Mouse (Mus musculus): ENCODE results near the gene Kcnc4. TPM values are rescaled to one million over a fixed set of nuclear protein-coding genes. Genes with fewer than 3 reads are reported as not detected.

Gene Kcnc4
- polyA plus RNA-seq, 1 experiment from 2014 or later: 0.76 TPM

DNA sequence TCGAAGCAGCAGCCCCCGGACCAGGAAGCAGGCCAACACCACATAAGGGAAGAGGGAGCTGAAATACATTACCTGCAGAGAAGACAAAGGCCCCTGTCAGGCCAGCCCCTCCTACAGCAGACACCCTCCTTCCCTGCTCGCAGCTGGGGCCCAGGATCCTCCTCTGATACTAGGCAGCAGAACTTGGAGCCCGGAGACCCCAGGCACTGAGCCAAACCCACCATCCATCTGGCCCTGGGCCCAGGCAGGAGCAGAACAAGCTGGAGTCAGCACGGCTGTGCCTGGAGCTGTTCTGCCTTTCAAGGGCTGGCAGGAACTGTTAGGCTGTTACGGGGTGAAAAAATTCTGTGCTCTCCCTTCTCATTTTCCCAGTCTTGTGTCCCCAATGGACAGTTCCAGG lies 32.1 kb upstream of the Kcnc4 start:
- ATAC-seq (ENCODE audit: insufficient number of reproducible peaks, low FRiP score, low TSS enrichment, low read depth): peak; percentile 88
- Histone ChIP-seq H3K36me3 (no peaks in the 10 kb centered on the region), H3K4me3 (replicated peaks) (no peak overlapping the region), H3K9ac (no peak overlapping the region), H3K9me3 (replicated peaks) (no peaks in the 10 kb centered on the region), H3K27me3 (no peaks in the 10 kb centered on the region), H3K4me2 (replicated peaks) (no peak overlapping the region; the same call in 1 of the 2 replicates), H3K4me1 (peaks cover 30% of the 10 kb centered on the region), H3K27ac (replicated peaks) (peak overlapping the region; percentile 76)
- 12% methylated on average over 6 of the region's 6 CpGs for WGBS

DNA sequence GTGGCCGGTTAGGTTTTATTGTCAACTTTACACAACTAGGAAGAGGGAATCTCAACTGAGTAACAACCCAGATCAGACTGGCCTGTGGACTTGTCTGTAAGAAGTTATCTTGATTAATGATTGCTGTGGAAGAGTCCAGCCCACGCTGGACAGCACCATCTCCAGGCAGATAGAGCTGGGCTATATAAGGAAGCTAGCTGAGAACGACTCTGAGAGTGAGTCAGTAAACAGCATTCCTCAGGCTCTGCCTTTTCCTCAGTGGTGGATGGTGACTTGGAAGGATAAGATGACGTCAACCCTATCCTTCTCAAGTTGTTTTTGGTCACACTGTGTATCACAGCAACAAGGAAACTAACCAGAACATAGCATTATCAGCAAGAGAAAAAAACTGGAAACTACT lies 29.3 kb upstream of the Kcnc4 start:
- WGBS: 60% methylated on average over 4 of the region's 4 CpGs
- H3K9me3 ChIP-seq (replicated peaks): no peaks in the 10 kb centered on the region

DNA sequence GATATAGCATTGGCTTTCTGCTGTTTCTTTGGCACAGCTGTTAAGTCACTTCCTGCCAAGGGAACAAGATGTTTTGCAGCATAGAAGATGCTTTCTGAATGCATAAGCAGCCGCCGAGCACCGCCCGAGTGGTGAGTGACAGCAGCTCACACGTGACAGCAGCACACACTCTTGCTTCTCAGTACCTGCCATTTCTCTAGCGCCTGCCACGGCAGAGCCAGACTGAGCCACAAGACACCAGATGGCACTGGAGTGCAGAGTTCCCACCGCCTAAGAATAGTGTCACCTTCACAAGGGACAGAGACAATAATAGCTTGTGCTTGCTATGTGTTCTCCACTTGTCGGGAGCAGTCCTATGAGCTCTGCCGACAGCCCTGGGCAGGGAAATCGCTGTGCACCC lies 23.9 kb upstream of the Kcnc4 start:
- H3K36me3 ChIP-seq: no peaks in the 10 kb centered on the region
- no peak overlapping the region for H3K9ac ChIP-seq
- H3K4me3 ChIP-seq (replicated peaks): no peak overlapping the region
- WGBS: 35% methylated on average over 11 of the region's 11 CpGs
- H3K27ac ChIP-seq (replicated peaks): no peak overlapping the region
- H3K4me1 ChIP-seq: no peaks in the 10 kb centered on the region
- 0 out of 2 replicates have a peak, but pooled peaks have one; percentile 39 for ATAC-seq (ENCODE audit: insufficient number of reproducible peaks, low FRiP score, low TSS enrichment, low read depth)
- H3K9me3 ChIP-seq (replicated peaks): no peaks in the 10 kb centered on the region
- H3K4me2 ChIP-seq (replicated peaks): no peak overlapping the region
- H3K27me3 ChIP-seq: no peaks in the 10 kb centered on the region

More for the DNA sequence above, 29.3 kb upstream of the Kcnc4 start:
- Histone ChIP-seq H3K36me3 (no peaks in the 10 kb centered on the region), H3K9ac (no peak overlapping the region), H3K27me3 (no peaks in the 10 kb centered on the region), H3K4me2 (replicated peaks) (no peak overlapping the region), H3K27ac (replicated peaks) (no peak overlapping the region), H3K4me1 (peaks cover 26% of the 10 kb centered on the region), H3K4me3 (replicated peaks) (no peak overlapping the region)
- ATAC-seq (ENCODE audit: insufficient number of reproducible peaks, low FRiP score, low TSS enrichment, low read depth): no peak

- Histone ChIP-seq H3K4me3 (replicated peaks) (no peak overlapping the region), H3K36me3 (no peaks in the 10 kb centered on the region), H3K27ac (replicated peaks) (0 out of 2 replicates have a peak overlapping the region, but pooled peaks have one; percentile 17), H3K9ac (no peak overlapping the region), H3K27me3 (no peaks in the 10 kb centered on the region), H3K9me3 (replicated peaks) (no peaks in the 10 kb centered on the region), H3K4me1 (no peaks in the 10 kb centered on the region), H3K4me2 (replicated peaks) (no peak overlapping the region)
- WGBS: 65% methylated on average over 3 of the region's 3 CpGs
- ATAC-seq (ENCODE audit: insufficient number of reproducible peaks, low FRiP score, low TSS enrichment, low read depth): no peak
Measured at GRCm38 (mm10) chr3:107480660-107481059, 21.3 kb upstream of the Kcnc4 start.

GRCm38 (mm10) chr3:107472198-107472597 lies 12.8 kb upstream of the Kcnc4 start:
- no peak overlapping the region for H3K4me3 ChIP-seq (replicated peaks)
- 36% methylated on average over 6 of the region's 6 CpGs for WGBS
- no peaks in the 10 kb centered on the region for H3K27me3 ChIP-seq
- no peak for ATAC-seq (ENCODE audit: insufficient number of reproducible peaks, low FRiP score, low TSS enrichment, low read depth)
- H3K27ac ChIP-seq (replicated peaks): no peak overlapping the region
- no peak overlapping the region for H3K4me2 ChIP-seq (replicated peaks)
- no peak overlapping the region for H3K9ac ChIP-seq
- H3K36me3 ChIP-seq: no peaks in the 10 kb centered on the region
- no peaks in the 10 kb centered on the region for H3K4me1 ChIP-seq
- H3K9me3 ChIP-seq (replicated peaks): no peaks in the 10 kb centered on the region

DNA sequence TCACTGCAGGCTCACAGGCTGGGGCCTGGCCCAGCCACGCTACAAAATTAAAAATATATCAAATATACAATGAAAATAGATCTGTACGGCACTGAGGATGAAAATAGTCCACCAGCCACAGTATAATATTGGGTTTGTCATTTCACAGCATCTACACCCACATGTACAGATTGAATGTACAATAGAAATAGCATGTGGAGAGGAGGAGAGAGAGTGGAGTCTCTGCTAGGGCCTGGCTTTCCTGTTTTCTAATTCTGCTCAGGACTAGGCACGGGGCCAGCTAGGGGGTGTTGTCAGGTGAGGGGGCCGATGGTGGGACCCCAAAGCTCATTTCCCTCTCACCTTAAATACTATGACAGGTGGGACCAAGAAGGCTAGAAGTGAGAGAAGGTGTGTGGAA lies 9.7 kb upstream of the Kcnc4 start:
- Histone ChIP-seq H3K27me3 (peaks cover 9% of the 10 kb centered on the region; the same call in 1 of the 2 replicates), H3K4me1 (no peaks in the 10 kb centered on the region), H3K9ac (no peak overlapping the region), H3K27ac (replicated peaks) (no peak overlapping the region), H3K9me3 (replicated peaks) (no peaks in the 10 kb centered on the region), H3K4me2 (replicated peaks) (no peak overlapping the region), H3K4me3 (replicated peaks) (no peak overlapping the region), H3K36me3 (no peaks in the 10 kb centered on the region)
- WGBS: 68% methylated on average over 4 of the region's 4 CpGs
- no peak for ATAC-seq (ENCODE audit: insufficient number of reproducible peaks, low FRiP score, low TSS enrichment, low read depth)

DNA sequence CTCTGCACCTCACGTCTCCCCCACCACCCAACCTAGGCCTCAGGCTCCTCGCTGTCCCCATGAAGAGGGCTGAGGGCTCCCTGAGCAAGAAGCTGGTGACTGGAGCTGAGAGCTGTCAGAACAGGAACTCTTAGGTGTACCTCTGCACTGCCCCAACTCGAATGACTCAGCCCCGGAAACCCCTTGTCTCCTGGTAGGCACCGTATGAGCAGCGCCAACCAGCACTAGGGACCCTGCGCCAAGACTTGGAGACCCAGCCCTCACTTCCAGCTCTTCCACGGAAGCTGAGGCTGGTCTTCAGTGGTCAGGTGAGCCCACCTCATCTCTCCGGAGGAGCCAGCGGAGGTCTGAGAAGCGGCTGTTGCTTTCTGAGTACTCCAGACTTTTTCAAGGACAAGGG lies 8.8 kb upstream of the Kcnc4 start:
- H3K9ac ChIP-seq: no peak overlapping the region
- no peaks in the 10 kb centered on the region for H3K36me3 ChIP-seq
- WGBS: 79% methylated on average over 11 of the region's 11 CpGs
- H3K4me3 ChIP-seq (replicated peaks): no peak overlapping the region
- H3K27ac ChIP-seq (replicated peaks): no peak overlapping the region
- no peaks in the 10 kb centered on the region for H3K9me3 ChIP-seq (replicated peaks)
- ATAC-seq (ENCODE audit: insufficient number of reproducible peaks, low FRiP score, low TSS enrichment, low read depth): no peak
- H3K4me1 ChIP-seq: no peaks in the 10 kb centered on the region
- peaks cover 11% of the 10 kb centered on the region; the same call in 1 of the 2 replicates for H3K27me3 ChIP-seq
- H3K4me2 ChIP-seq (replicated peaks): no peak overlapping the region

GRCm38 (mm10) chr3:107466577-107466976 lies 7.2 kb upstream of the Kcnc4 start:
- no peak for ATAC-seq (ENCODE audit: insufficient number of reproducible peaks, low FRiP score, low TSS enrichment, low read depth)
- 3% methylated on average over 6 of the region's 6 CpGs for WGBS

GRCm38 (mm10) chr3:107462160-107462559 lies 2.8 kb upstream of the Kcnc4 start:
- H3K4me3 ChIP-seq (replicated peaks): no peak overlapping the region
- H3K27ac ChIP-seq (replicated peaks): no peak overlapping the region
- H3K36me3 ChIP-seq: no peaks in the 10 kb centered on the region
- no peak overlapping the region for H3K9ac ChIP-seq
- no peak overlapping the region for H3K4me2 ChIP-seq (replicated peaks)
- no peaks in the 10 kb centered on the region for H3K9me3 ChIP-seq (replicated peaks)
- peaks cover 67% of the 10 kb centered on the region for H3K27me3 ChIP-seq
- no peak for ATAC-seq (ENCODE audit: insufficient number of reproducible peaks, low FRiP score, low TSS enrichment, low read depth)
- peaks cover 23% of the 10 kb centered on the region for H3K4me1 ChIP-seq
- 18% methylated on average over 5 of the region's 5 CpGs for WGBS

More at GRCm38 (mm10) chr3:107466577-107466976, 7.2 kb upstream of the Kcnc4 start:
- no peaks in the 10 kb centered on the region for H3K4me1 ChIP-seq
- H3K9ac ChIP-seq: no peak overlapping the region
- H3K9me3 ChIP-seq (replicated peaks): no peaks in the 10 kb centered on the region
- no peak overlapping the region for H3K4me3 ChIP-seq (replicated peaks)
- H3K4me2 ChIP-seq (replicated peaks): no peak overlapping the region
- H3K27me3 ChIP-seq: peaks cover 22% of the 10 kb centered on the region
- no peak overlapping the region for H3K27ac ChIP-seq (replicated peaks)
- no peaks in the 10 kb centered on the region for H3K36me3 ChIP-seq

DNA sequence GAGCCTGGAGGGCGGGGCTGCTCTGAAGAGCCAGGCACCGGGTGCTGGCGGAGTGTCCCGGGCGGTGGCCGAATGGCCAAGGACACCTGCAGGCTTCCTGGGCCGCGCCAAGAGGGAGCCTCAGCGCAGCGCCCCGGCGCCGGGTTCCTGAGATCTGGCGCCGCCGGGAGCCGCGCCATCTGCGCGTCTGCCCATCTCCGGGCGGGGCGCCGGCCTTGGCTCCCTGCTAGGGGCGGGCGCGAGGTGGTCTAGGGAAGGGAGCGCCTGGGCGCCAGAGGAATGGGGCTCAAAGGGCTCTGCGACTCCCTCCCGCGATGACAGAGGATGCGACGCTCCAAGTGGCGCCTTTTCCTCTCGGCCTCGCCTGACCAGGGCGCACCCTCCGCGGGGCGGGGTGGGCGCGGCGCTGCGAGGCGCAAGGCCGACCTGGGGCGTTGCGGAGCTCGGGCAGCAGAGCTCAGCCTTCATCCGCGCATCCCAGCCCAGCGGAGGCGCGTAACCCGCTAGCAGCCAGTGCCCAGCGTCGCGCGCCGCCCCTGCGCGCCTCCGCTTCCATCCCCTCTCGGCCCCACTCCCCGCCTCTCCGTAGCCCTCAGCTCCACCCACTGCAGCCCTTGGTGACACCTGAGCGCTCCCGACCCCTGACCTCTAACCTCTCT lies 550 bp upstream of the Kcnc4 start:
- WGBS: under 1% methylated on average over 68 of the region's 69 CpGs
- H3K4me3 ChIP-seq (replicated peaks): peak overlapping the region; percentile 51
- H3K27ac ChIP-seq (replicated peaks): no peak overlapping the region
- no peaks in the 10 kb centered on the region for H3K9me3 ChIP-seq (replicated peaks)
- no peaks in the 10 kb centered on the region for H3K36me3 ChIP-seq
- peak overlapping the region; percentile 98 for H3K4me2 ChIP-seq (replicated peaks)
- no peak for ATAC-seq (ENCODE audit: insufficient number of reproducible peaks, low FRiP score, low TSS enrichment, low read depth)
- H3K9ac ChIP-seq: 0 out of 2 replicates have a peak overlapping the region, but pooled peaks have one; percentile 2
- H3K4me1 ChIP-seq: peaks cover 23% of the 10 kb centered on the region
- peaks cover 81% of the 10 kb centered on the region for H3K27me3 ChIP-seq

- ATAC-seq (ENCODE audit: insufficient number of reproducible peaks, low FRiP score, low TSS enrichment, low read depth): no peak
- Histone ChIP-seq H3K4me3 (replicated peaks) (peak overlapping the region; percentile 51), H3K9ac (no peak overlapping the region)
Measured at GRCm38 (mm10) chr3:107458528-107459195, 690 bp downstream of the Kcnc4 start.

More at GRCm38 (mm10) chr3:107458528-107459195, 690 bp downstream of the Kcnc4 start:
- H3K27ac ChIP-seq (replicated peaks): no peak overlapping the region
- H3K36me3 ChIP-seq: no peaks in the 10 kb centered on the region
- H3K9me3 ChIP-seq (replicated peaks): no peaks in the 10 kb centered on the region
- H3K4me2 ChIP-seq (replicated peaks): peak overlapping the region; percentile 98
- WGBS: under 1% methylated on average over 50 of the region's 51 CpGs
- H3K27me3 ChIP-seq: peaks cover 88% of the 10 kb centered on the region
- H3K4me1 ChIP-seq: peaks cover 23% of the 10 kb centered on the region
